Mouse (Mus musculus): ENCODE data around the gene Cyp4f39.

GRCm38 (mm10) chr17:32443245-32443644 is 9.3 kb upstream of the Cyp4f39 start:
- TF ChIP-seq EP300 (optimal IDR thresholded peaks at IDR 0.05), result no peak
- TF ChIP-seq CTCF (IDR thresholded peaks at IDR 0.05; ENCODE audit: low read depth), result no peak

Data from stomach, postnatal 0 days (tissue).